Mouse (Mus musculus) macrophage (primary cell): ENCODE measurements around the gene Reck. TPM values are rescaled to one million over a fixed set of nuclear protein-coding genes. Genes with fewer than 3 reads are reported as not detected.

ENCODE experiments used
- H3K27ac ChIP-seq: fragments of 350-480 bp; formaldehyde crosslinking; 2 replicates; pipeline ENCODE4 v1.9.0; 2021
- H3K36me3 ChIP-seq: fragments of 350-480 bp; formaldehyde crosslinking; 2 replicates; pipeline ENCODE4 v1.9.0; 2021; ENCODE audit errors: inconsistent target
- H3K4me3 ChIP-seq: fragments of 350-480 bp; formaldehyde crosslinking; 2 replicates; pipeline ENCODE4 v1.9.0; 2021; ENCODE audit errors: inconsistent target
- H3K79me2 ChIP-seq: fragments of 350-480 bp; formaldehyde crosslinking; 2 replicates; pipeline ENCODE4 v1.9.0; 2021; ENCODE audit errors: inconsistent target
- WGBS: methylation state at CpG from one replicate; pipeline ENCODE4 v1.1.7; 2026; ENCODE audit warnings: inconsistent platforms; ENCODE audit not compliant: missing documents; 5-methylcytosine and 5-hydroxymethylcytosine counted together
- polyA plus RNA-seq: library from polyadenylated mRNA; stranded (reverse); fragments of 250-400 nt; gene quantifications from 3 replicates; pipeline ENCODE4 v1.2.4, GENCODE M21; 2018; ENCODE audit warnings: inconsistent platforms

Reck gene
- polyA plus RNA-seq, 1 experiment from 2014 or later: 0.34 TPM

- H3K4me3 ChIP-seq: no peak overlapping the region
- no peaks in the 10 kb centered on the region for H3K36me3 ChIP-seq
- H3K79me2 ChIP-seq: no peaks in the 10 kb centered on the region
- no peak overlapping the region for H3K27ac ChIP-seq
- 91% methylated on average over 22 of the region's 22 CpGs for WGBS
These were observed 108.4 kb downstream of the Reck start for GRCm38 (mm10) chr4:43983756-43984155.

GRCm38 (mm10) chr4:43984326-43984725 is 109.0 kb downstream of the Reck start:
- Histone ChIP-seq H3K4me3 (no peak overlapping the region), H3K27ac (no peak overlapping the region), H3K36me3 (no peaks in the 10 kb centered on the region), H3K79me2 (no peaks in the 10 kb centered on the region)
- WGBS: 94% methylated on average over 19 of the region's 19 CpGs

DNA sequence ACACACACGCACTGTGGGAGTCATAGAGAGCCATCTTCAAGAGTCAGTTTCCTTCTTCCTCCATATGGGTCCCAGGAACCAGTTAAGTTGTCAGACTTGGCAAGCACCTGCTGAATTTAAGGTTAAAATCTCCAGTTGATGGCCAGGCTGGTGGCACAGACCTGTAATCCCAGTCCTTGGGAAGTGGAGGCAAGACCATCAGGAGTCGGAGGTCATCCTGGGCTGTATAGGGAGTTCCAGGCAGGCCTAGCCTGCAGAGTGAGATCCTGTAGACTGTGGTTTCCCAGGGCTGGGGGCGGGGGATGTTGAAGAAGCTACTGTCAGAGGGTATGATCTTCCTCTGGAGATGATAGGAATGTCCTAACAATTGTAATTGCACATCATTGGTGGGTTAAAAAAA is 113.6 kb downstream of the Reck start:
- Histone ChIP-seq H3K36me3 (no peaks in the 10 kb centered on the region), H3K79me2 (no peaks in the 10 kb centered on the region), H3K27ac (no peak overlapping the region), H3K4me3 (no peak overlapping the region)
- WGBS: 86% methylated on average over 3 of the region's 3 CpGs

GRCm38 (mm10) chr4:43993072-43993471 is 117.7 kb downstream of the Reck start:
- Histone ChIP-seq H3K36me3 (no peaks in the 10 kb centered on the region), H3K27ac (no peak overlapping the region), H3K79me2 (no peaks in the 10 kb centered on the region), H3K4me3 (no peak overlapping the region)
- 95% methylated on average over 10 of the region's 11 CpGs for WGBS

DNA sequence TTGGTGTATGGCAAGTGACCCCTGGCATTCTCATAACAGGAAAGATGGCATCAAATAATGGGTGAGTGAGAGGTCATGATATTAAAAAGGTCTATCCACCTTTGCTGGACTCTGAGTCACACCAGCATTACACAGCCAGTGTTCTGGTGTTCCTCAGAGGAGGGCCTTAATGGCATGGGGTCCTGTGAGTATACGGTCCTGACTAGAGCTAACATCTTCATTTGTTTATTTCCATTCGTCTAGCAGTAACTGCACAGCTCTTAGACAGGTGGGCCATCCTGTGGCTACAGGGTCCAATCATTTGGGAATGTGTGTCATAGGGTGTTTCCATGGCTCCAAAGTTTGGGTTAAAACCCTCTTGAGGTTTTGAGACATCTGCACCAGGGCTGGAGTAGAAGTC is 119.0 kb downstream of the Reck start:
- whole genome bisulfite sequencing: 88% methylated on average over 2 of the region's 2 CpGs
- Histone ChIP-seq H3K27ac (no peak overlapping the region), H3K36me3 (no peaks in the 10 kb centered on the region), H3K79me2 (no peaks in the 10 kb centered on the region), H3K4me3 (no peak overlapping the region)

Other genes starting within 250 kb of the Reck start
- gene Npr2, start 243.6 kb upstream of the Reck start, polyA plus RNA-seq: not detected in 3 replicates
- gene Spag8, start 221.9 kb upstream of the Reck start, polyA plus RNA-seq: not detected in 3 replicates
- 11.4 to 34.2 TPM (median 26.9 TPM) in 3 replicates for gene Hint2, start 219.1 kb upstream of the Reck start, polyA plus RNA-seq
- 0.80 to 1.5 TPM (median 1.1 TPM) in 3 replicates for gene Tmem8b, start 206.6 kb upstream of the Reck start, polyA plus RNA-seq
- gene Fam221b, start 206.4 kb upstream of the Reck start, polyA plus RNA-seq: 0.53 to 4.6 TPM (median 0.59 TPM) in 3 replicates
- not detected in 3 replicates for gene Olfr70, start 174.7 kb upstream of the Reck start, polyA plus RNA-seq
- gene Olfr71, start 165.3 kb upstream of the Reck start, polyA plus RNA-seq: not detected in 3 replicates
- gene Hrct1, start 148.3 kb upstream of the Reck start, polyA plus RNA-seq: not detected in 3 replicates
- not detected in 3 replicates for gene Spaar, start 145.5 kb upstream of the Reck start, polyA plus RNA-seq
- not detected in 3 replicates for gene Olfr159, start 104.5 kb upstream of the Reck start, polyA plus RNA-seq
- not detected in 3 replicates for gene Olfr156, start 51.6 kb upstream of the Reck start, polyA plus RNA-seq
- gene Olfr157, start 35.3 kb upstream of the Reck start, polyA plus RNA-seq: not detected in 3 replicates
- not detected in 3 replicates for gene Olfr155, start 24.0 kb upstream of the Reck start, polyA plus RNA-seq
- gene Glipr2, start 81.9 kb downstream of the Reck start, polyA plus RNA-seq: 1.7 to 2.7 TPM (median 2.0 TPM) in 3 replicates
- gene Ccin, start 108.0 kb downstream of the Reck start, polyA plus RNA-seq: not detected in 3 replicates
- 719 to 1,119 TPM (median 1,119 TPM) in 3 replicates for gene Clta, start 128.9 kb downstream of the Reck start, polyA plus RNA-seq
- gene Gne, start 208.6 kb downstream of the Reck start, polyA plus RNA-seq: 11.1 to 14.6 TPM (median 13.6 TPM) in 3 replicates